Mouse (Mus musculus) lung, postnatal 14 days (tissue): Measurements from ENCODE around the gene Lancl2.

ENCODE experiments used
- DNase-seq: peaks from one replicate; pipeline ENCODE4 v3.0.0; 2021

Gene Lancl2

DNA sequence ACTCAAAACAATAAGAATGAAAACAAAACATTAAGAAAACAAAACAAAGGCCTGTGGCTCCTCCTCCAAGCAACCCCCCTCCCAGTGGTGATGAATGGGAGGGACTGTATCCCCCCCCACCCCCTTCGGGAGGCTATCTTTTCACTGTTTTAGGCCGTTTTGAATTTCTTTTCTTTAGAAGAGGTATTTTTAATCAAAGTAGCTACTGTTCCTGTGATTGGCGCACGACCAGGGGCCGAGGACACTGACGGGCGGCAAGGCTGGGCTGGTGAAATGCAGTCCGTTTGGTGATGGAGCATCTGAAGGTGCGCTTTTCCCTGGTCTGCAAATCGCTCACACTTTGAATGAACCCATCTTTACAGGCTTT lies at the start of gene Lancl2:
Gene Lancl2, plus strand, starts transcription at position 165 of the 367 bp plus-strand sequence.
- DNase-seq = peak; percentile 30

DNA sequence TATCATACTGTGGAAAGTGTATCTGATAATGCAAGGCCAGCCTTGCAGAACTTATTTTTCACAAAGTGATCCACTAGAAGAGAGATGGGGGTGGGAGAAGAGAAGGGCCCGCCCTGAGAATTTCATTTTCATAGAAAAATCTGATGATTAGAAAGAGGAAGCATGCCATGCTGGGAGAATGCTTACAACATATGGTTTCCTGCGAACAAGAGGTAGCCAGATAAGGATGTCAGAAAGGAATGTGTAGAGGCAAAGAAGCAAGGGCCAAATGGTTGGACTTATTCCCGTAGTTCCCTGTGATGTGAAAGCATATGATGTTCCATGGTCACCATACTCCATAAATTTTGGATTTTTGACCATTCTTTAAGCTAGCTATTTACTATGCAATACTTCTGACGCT lies 41.0 kb upstream of the Lancl2 start:
- DNase-seq = no peak

DNA sequence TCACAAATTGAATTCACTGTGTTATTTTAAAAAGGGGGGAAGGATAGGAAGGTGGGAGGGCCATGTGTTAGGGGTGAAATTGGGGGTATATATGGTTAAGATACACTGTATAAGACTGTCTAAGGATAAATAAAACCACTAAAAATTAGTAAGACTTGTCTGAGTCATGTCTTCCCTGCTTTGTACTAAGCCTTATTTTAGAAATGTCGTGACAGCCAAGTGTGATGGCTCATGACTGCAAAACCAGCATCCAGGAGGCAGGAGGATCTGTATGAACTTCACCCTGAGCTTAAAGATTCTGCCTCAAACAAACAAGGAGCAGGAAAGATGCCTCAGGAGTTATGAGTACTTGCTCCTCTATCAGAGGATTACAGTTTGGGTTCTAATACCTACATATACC lies 18.2 kb upstream of the Lancl2 start:
- DNase-seq = no peak

DNA sequence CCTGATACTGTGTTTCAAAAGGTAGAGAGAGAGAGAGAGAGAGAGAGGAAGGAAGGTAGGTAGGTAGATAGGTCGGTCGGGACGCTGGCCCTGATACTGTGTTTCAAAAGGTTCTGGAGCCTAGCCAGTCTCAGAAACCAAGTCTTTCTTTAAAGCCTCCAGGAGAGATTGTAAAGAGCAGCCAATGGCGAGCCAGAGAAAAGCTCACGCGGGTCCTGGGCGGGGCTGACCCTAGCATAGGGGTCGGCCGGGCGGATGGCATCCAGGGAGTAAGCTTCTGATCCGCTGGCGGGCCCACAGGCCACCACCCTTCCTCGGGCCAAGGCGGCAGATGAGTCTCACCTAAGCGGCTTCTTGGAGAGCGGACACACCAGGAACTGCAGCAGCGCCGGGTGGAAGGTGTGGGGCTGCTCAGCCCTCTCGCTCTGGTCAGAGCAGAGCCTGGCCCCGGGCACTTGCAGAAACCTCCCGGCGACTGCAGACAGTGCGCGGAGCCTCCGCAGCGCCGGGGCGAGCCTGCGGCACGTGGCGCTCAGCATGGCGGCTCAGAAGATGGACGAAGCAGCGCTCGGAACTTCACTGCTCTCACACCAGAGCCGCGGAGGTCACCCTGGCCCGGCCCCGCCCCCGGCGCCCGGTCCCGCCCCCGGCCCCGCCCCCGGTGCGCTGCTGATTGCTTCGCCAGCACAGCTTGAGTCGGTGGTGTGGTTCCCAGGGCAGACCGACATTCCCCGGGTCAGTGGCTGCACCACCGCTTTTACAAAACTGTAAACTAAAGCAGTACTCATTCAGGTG lies 10.7 kb upstream of the Lancl2 start, which contains the start of gene Pyurf:
Gene Pyurf, minus strand, starts transcription at position 612 of the 795 bp plus-strand sequence.
- DNase-seq = peak; percentile 84

DNA sequence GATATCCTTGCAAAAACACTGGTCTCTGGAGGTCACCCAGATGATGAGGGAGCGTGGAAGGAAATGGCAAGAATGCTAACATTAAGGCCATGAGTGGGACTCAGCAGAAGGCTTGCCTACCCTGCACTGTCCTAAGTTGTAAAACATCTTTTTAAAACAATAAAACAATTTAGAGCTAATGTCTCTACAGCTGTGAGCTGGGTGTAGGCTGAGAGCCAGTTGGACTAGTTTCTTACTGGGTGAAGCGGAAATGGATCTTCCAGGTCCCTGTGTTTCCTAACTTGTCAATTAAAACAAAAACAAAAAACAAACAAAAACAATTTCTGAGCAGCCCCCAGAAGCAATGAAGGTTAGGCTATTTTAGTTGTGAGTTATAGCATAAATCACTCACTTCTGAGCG lies 9.2 kb upstream of the Lancl2 start:
- no peak for DNase-seq

DNA sequence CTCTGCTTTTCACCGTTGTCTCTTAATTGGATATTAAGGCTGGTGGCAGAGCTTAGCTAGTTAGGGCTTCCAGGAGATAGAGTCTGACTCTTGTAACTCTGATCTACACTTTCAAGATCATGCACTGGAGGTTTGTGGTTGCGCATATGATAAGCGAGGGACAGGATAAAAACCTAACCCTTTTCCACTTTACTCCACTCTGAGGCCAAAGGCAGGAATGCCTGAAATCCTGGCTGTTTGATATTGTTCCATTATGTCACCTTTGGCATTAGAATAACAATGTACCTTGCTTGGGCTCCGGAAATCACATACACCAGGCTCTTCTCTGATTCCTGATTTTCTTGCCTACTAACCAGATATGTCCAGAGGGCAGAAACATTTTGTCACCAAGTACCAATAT lies 654 bp upstream of the Lancl2 start:
- no peak for DNase-seq

GRCm38 (mm10) chr6:57702743-57703499 lies 581 bp downstream of the Lancl2 start:
- peak; percentile 97 for DNase-seq

GRCm38 (mm10) chr6:57703703-57704102 lies 1.4 kb downstream of the Lancl2 start:
- no peak for DNase-seq

GRCm38 (mm10) chr6:57706721-57707120 lies 4.4 kb downstream of the Lancl2 start:
- DNase-seq = no peak

DNA sequence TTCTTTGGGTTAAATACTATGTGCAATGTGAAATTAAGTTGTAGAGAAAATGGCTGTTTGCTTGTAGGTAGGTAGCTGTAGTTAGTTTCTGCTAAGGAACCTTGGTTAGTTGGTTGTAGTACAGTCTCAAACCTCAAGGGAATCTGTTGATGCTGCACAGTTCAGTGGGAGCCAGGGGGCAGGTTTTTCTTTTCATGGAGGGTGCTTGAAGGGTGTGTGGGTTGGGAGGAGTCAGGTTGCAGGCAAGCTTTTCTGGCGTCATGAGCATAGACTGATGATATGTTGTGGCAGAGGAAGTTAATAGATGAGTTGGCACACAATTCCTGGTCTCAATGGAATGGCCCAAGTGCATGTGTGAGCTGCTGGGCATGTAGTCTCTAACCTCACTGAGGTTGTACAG lies 9.4 kb downstream of the Lancl2 start:
- DNase-seq = no peak

- DNase-seq = no peak
Measured at GRCm38 (mm10) chr6:57721347-57721746, 19.0 kb downstream of the Lancl2 start.

DNA sequence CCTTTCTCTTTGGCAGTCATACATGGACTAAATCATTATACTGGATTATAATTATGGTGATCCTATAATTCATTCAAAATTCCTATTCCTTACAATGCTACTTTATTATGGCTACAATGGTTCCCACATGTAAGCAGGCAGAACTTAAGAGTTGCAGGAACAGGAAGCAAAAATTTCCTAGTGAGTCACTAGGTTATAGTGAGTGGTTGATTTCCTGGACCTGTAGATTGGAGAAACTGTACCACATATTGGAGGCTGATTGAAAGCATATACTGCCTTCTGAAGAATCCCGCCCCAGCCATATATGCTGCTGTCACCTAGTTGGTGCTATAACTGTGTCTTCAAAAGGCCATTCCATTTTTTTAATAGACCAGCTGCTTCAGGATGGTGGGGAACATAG lies 40.4 kb downstream of the Lancl2 start:
- DNase-seq = no peak

- peak; percentile 28 for DNase-seq
Measured at GRCm38 (mm10) chr6:57743333-57743732, 41.0 kb downstream of the Lancl2 start.

GRCm38 (mm10) chr6:57744123-57744522 lies 41.8 kb downstream of the Lancl2 start:
- no peak for DNase-seq

DNA sequence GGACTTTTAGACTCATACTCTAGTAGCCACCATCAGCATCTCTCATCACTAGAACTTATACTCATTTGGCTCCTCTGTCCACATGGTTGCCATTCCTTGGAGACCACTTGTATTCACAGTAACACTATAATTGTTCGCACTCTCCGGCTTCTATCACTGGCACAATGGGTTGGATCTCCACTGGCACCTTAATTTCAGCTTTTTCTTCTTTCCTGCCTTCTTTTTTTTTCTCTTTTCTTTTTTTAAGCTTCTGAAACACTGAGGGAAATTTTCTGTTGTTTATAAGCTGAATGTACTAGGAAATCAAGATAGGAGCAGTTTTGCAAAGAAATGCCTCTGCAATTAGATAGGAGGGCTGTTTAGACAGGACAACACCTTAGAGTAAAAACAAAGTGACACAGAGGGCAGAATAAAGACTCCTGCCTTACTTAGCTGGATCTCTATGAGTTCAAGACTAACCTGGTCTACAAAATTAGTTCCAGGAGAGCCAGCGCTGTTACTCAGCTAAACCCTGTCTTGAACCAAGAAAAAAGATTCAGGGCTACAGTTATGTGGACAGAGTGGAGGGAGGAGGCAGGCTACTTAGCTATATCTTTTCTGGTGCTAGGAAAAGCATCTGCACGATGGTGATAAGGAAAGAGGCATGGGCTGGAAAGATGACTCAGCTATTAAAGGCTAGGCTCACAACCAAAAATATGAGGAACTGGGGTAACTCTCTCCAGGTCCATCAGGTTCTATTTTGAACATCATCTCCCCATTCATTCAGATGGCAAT lies 42.8 kb downstream of the Lancl2 start:
- DNase-seq = no peak

DNA sequence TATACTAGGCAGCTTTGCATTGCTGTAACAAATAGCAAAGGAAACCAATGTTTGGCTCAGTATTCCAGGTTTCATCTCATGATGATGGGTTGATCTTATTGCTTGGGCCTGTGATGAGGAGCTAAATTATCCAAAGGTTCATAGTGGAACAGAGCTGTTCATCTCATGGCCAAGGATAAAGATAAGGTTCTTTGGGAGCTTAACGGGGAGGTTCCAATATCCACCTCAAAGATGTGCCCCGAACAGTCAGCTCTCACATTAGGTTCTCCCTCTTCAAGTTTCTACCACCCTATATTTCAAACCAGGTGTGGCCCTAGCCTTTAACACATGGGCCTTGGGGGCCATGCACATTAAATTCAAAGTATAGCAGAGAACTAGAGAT lies 43.4 kb downstream of the Lancl2 start:
- DNase-seq = no peak

DNA sequence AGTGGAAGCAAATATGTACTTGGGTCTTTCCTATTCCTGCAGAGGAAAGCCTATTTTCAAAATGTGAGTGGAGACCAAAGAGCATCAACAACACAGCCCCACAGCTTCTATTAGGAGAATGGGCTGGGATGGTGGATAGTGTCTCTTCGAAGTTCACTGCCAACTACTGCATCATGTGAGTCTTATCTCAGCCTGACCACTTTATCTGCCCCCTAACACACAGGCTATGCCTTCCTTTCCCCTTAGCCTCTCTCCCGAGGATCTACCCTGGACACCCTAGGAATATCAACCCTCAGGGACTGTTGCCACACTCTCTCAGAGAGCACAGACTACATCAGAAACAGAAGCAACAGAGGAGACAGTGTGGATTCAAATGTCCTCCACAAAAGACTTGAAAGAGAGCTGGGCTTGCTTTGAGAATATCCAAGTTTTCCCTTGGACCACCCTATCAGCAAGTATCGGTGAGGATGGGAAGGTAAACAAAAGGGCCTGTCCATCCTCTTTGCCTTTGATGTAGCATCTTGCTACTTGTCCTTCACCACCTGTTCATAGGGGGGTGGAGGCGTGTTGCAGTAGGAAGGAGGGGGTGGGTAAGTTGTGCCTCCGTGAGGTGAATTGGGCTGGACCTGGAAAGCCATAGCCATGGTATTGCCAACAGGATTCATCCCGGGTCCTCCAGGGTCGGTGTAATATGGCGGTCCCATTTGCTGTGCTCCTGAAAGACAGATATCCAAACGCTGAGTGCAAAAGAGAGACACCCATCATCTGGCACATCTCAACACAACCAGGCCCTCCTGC lies 51.8 kb downstream of the Lancl2 start:
- DNase-seq = no peak

DNA sequence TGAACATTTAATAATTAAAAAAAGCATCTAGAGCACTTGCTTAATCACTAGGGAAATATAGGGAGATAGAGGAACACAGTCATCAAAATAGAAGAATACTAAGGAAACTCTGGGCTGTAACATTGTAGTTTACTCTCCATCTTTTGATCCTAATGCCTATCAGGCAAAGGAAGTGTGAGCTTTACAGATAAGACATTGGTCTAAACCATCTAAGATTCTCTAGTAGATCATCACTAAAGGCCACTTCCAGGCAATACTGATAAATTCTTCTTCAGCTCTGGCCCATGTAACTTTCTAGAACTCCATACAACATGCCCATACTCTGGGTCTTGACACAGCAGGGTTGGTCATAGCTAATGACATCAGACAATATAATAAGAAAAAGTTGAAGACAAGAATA lies 60.7 kb downstream of the Lancl2 start:
- no peak for DNase-seq

GRCm38 (mm10) chr6:57765095-57765878 lies 62.9 kb downstream of the Lancl2 start:
- DNase-seq = peak; percentile 40

GRCm38 (mm10) chr6:57766287-57766686 lies 63.9 kb downstream of the Lancl2 start:
- DNase-seq = no peak

GRCm38 (mm10) chr6:57767112-57767868 lies 65.0 kb downstream of the Lancl2 start:
- DNase-seq = peak; percentile 1
